Mouse (Mus musculus): ENCODE measurements around the gene Tgds. TPM values are rescaled to one million over a fixed set of nuclear protein-coding genes. Genes with fewer than 3 reads are reported as not detected.
A peak's percentile ranks its signal among the peaks of the same experiment; 100 is the strongest.

The Tgds gene
- polyA plus RNA-seq, 1 experiment from 2014 or later: 21.3 TPM

DNA sequence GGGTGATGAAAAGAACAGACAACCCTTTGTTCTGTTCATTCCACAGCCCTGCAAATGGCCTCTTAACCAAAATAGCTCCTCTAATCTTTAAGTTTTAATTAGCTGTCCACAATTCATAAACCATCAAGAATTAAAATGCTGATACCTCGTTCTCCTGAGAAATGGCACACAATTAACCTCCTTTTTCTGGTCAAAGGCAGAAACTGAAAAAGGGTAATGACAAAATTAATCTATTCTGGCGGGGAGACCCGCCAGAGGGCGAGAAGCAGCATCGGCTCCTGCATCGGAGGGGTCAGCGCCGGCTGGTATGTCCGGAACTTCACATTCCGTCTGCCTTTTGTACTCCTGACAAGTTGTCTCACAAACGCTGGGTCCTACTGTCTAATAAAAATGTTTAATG, 51.9 kb downstream of the Tgds start:
- no peaks in the 10 kb centered on the region for H3K27me3 ChIP-seq
- no peaks in the 10 kb centered on the region for H3K9me3 ChIP-seq
- H3K4me1 ChIP-seq (replicated peaks): peaks cover 9% of the 10 kb centered on the region
- no peak overlapping the region for H3K9ac ChIP-seq
- H3K36me3 ChIP-seq: no peaks in the 10 kb centered on the region
- H3K4me2 ChIP-seq: peak overlapping the region; percentile 22
- no peak overlapping the region for H3K27ac ChIP-seq
- no peak for ATAC-seq (ENCODE audit: low FRiP score)
- 24% methylated on average over 11 of the region's 11 CpGs for WGBS
- no peak overlapping the region for H3K4me3 ChIP-seq

DNA sequence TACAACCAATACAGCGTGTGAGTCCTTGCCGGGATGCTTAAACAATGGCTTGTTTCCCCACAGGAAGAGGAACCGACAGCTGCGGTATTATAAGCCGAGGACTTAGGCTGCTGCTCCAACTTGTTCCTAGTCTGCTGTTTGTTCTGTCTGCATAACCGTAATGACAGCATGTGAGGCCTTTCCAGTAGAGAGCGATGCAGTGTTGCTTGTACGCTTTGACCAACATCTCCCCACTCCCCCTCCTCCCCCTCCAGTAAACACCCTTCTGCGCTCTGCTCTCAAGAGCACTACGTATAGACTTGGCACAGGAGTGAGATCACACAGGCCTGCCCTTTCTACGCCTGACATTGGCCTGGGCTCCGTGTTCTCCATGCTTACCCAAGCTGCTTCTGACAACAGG, 62.5 kb downstream of the Tgds start:
- Histone ChIP-seq H3K4me2 (no peak overlapping the region), H3K27ac (no peak overlapping the region; the same call in 1 of the 2 replicates), H3K4me1 (replicated peaks) (no peaks in the 10 kb centered on the region), H3K4me3 (no peak overlapping the region), H3K9ac (no peak overlapping the region), H3K9me3 (no peaks in the 10 kb centered on the region), H3K36me3 (no peaks in the 10 kb centered on the region), H3K27me3 (no peaks in the 10 kb centered on the region)
- WGBS: 78% methylated on average over 12 of the region's 12 CpGs
- ATAC-seq (ENCODE audit: low FRiP score): no peak

DNA sequence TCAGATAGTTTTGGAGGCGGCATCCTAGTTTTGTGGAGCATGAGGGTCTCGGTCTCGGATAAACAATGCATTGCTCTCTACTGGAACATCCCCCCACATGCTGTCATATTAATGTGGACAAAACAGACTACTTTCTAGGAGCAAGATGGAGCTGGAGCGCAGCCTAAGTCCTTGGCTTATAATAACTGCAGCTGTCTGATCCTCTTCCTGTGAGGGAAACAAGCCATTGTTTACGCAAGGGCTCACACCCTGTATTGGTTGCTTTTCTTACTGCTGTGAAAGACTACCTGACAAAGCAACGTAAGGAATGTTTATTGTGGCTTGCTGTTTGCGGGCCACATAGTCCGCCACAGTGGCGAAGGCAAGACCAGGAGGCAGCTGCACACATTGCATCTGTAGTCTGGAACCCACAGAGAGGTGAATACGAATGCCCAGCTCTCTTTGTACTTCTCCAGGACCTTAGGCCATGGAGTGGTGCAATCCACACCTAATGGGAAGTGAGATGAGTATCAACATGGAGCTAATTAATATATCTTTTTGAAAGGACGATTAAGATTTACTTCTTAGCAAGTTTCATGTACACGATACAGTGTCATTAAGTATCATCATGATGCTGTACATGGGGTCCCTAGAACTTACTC, 63.0 kb downstream of the Tgds start:
- 84% methylated on average over 12 of the region's 12 CpGs for WGBS
- Histone ChIP-seq H3K4me1 (replicated peaks) (no peaks in the 10 kb centered on the region), H3K9ac (no peak overlapping the region), H3K4me2 (no peak overlapping the region), H3K27me3 (no peaks in the 10 kb centered on the region), H3K36me3 (no peaks in the 10 kb centered on the region), H3K9me3 (no peaks in the 10 kb centered on the region), H3K27ac (no peak overlapping the region), H3K4me3 (no peak overlapping the region)
- no peak for ATAC-seq (ENCODE audit: low FRiP score)

Other genes with a start within 250 kb of the Tgds start
- gene Dct, start 80.5 kb downstream of the Tgds start, polyA plus RNA-seq (2015; fragmentation: Nextera tagmentation; extraction: Ambion mirVana): 0.89 and 1.1 TPM in 2 replicates
- 36.2 and 39.8 TPM in 2 replicates for gene Gpr180, start 4.4 kb upstream of the Tgds start, polyA plus RNA-seq (2015; fragmentation: Nextera tagmentation; extraction: Ambion mirVana)
- gene Sox21, start 104.3 kb upstream of the Tgds start, polyA plus RNA-seq (2015; fragmentation: Nextera tagmentation; extraction: Ambion mirVana): 6.7 and 6.9 TPM in 2 replicates
- not detected in 2 replicates for gene Gm9376, start 134.2 kb upstream of the Tgds start, polyA plus RNA-seq (2015; fragmentation: Nextera tagmentation; extraction: Ambion mirVana)